Mouse (Mus musculus): ENCODE data around the gene Mthfd1. TPM values are rescaled to one million over a fixed set of nuclear protein-coding genes. Genes with fewer than 3 reads are reported as not detected.
A peak's percentile ranks its signal among the peaks of the same experiment; 100 is the strongest.

The Mthfd1 gene
- polyA plus RNA-seq, 1 experiment from 2014 or later = 105 TPM

GRCm38 (mm10) chr12:76244981-76245380 lies 10.1 kb upstream of the Mthfd1 start:
- Histone ChIP-seq H3K4me3 (ENCODE audit: low read depth, low read length) (no peak overlapping the region), H3K36me3 (ENCODE audit: insufficient read depth, low read length) (no peaks in the 10 kb centered on the region), H3K9ac (replicated peaks; ENCODE audit: low read depth) (no peak overlapping the region), H3K4me1 (ENCODE audit: insufficient read depth, low read depth, low read length) (no peaks in the 10 kb centered on the region), H3K9me3 (ENCODE audit: low read length) (no peaks in the 10 kb centered on the region), H3K27me3 (replicated peaks; ENCODE audit: insufficient read depth, low read length) (no peaks in the 10 kb centered on the region), H3K27ac (ENCODE audit: low read length) (no peak overlapping the region), H3K4me2 (replicated peaks; ENCODE audit: low read depth, low read length) (no peak overlapping the region)
- 80% methylated on average over 8 of the region's 8 CpGs for WGBS
- no peak for TF ChIP-seq EP300 (IDR thresholded peaks at IDR 0.05)
- no peak for TF ChIP-seq CTCF (IDR thresholded peaks at IDR 0.05)
- DNase-seq (ENCODE audit: low spot score) (no peak), ATAC-seq (no peak)

GRCm38 (mm10) chr12:76246646-76247045 lies 8.5 kb upstream of the Mthfd1 start, which contains the start of gene Tex21:
Tex21 (minus strand) TSS chr12:76246746.
- Histone ChIP-seq H3K9me3 (ENCODE audit: low read length) (no peaks in the 10 kb centered on the region), H3K36me3 (ENCODE audit: insufficient read depth, low read length) (no peaks in the 10 kb centered on the region), H3K4me3 (ENCODE audit: low read depth, low read length) (no peak within 1 kb of the TSS), H3K27me3 (replicated peaks; ENCODE audit: insufficient read depth, low read length) (no peaks in the 10 kb centered on the region), H3K4me1 (ENCODE audit: insufficient read depth, low read depth, low read length) (no peaks in the 10 kb centered on the region), H3K27ac (ENCODE audit: low read length) (no peak within 1 kb of the TSS), H3K4me2 (replicated peaks; ENCODE audit: low read depth, low read length) (no peak within 1 kb of the TSS), H3K9ac (replicated peaks; ENCODE audit: low read depth) (no peak within 1 kb of the TSS)
- TF ChIP-seq CTCF (IDR thresholded peaks at IDR 0.05) = no peak
- no peak for TF ChIP-seq EP300 (IDR thresholded peaks at IDR 0.05)
- ATAC-seq = no peak
- WGBS = 74% methylated on average over 6 of the region's 6 CpGs
- DNase-seq (ENCODE audit: low spot score) = no peak

GRCm38 (mm10) chr12:76253090-76253489 lies 2.0 kb upstream of the Mthfd1 start:
- H3K27me3 ChIP-seq (replicated peaks; ENCODE audit: insufficient read depth, low read length) = no peaks in the 10 kb centered on the region
- H3K4me3 ChIP-seq (ENCODE audit: low read depth, low read length) = no peak overlapping the region
- ATAC-seq (no peak), DNase-seq (ENCODE audit: low spot score) (no peak)
- H3K36me3 ChIP-seq (ENCODE audit: insufficient read depth, low read length) = no peaks in the 10 kb centered on the region
- no peak overlapping the region for H3K4me2 ChIP-seq (replicated peaks; ENCODE audit: low read depth, low read length)
- H3K9ac ChIP-seq (replicated peaks; ENCODE audit: low read depth) = no peak overlapping the region
- H3K4me1 ChIP-seq (ENCODE audit: insufficient read depth, low read depth, low read length) = peaks cover 7% of the 10 kb centered on the region
- TF ChIP-seq EP300 (IDR thresholded peaks at IDR 0.05) = no peak
- TF ChIP-seq CTCF (IDR thresholded peaks at IDR 0.05) = no peak
- H3K9me3 ChIP-seq (ENCODE audit: low read length) = no peaks in the 10 kb centered on the region
- WGBS = 39% methylated on average over 1 of the region's 1 CpGs
- H3K27ac ChIP-seq (ENCODE audit: low read length) = no peak overlapping the region

GRCm38 (mm10) chr12:76253591-76253990 lies 1.5 kb upstream of the Mthfd1 start:
- Histone ChIP-seq H3K27me3 (replicated peaks; ENCODE audit: insufficient read depth, low read length) (no peaks in the 10 kb centered on the region), H3K27ac (ENCODE audit: low read length) (no peak overlapping the region), H3K4me1 (ENCODE audit: insufficient read depth, low read depth, low read length) (peaks cover 7% of the 10 kb centered on the region), H3K4me3 (ENCODE audit: low read depth, low read length) (no peak overlapping the region), H3K9me3 (ENCODE audit: low read length) (no peaks in the 10 kb centered on the region), H3K9ac (replicated peaks; ENCODE audit: low read depth) (no peak overlapping the region), H3K4me2 (replicated peaks; ENCODE audit: low read depth, low read length) (no peak overlapping the region), H3K36me3 (ENCODE audit: insufficient read depth, low read length) (no peaks in the 10 kb centered on the region)
- 75% methylated on average over 2 of the region's 2 CpGs for WGBS
- ATAC-seq = no peak
- no peak for TF ChIP-seq CTCF (IDR thresholded peaks at IDR 0.05)
- TF ChIP-seq EP300 (IDR thresholded peaks at IDR 0.05) = no peak
- DNase-seq (ENCODE audit: low spot score) = no peak

GRCm38 (mm10) chr12:76253991-76254390 lies 1.1 kb upstream of the Mthfd1 start:
- Histone ChIP-seq H3K4me3 (ENCODE audit: low read depth, low read length) (no peak overlapping the region), H3K27ac (ENCODE audit: low read length) (no peak overlapping the region), H3K4me1 (ENCODE audit: insufficient read depth, low read depth, low read length) (peaks cover 7% of the 10 kb centered on the region), H3K27me3 (replicated peaks; ENCODE audit: insufficient read depth, low read length) (no peaks in the 10 kb centered on the region), H3K9me3 (ENCODE audit: low read length) (no peaks in the 10 kb centered on the region), H3K4me2 (replicated peaks; ENCODE audit: low read depth, low read length) (no peak overlapping the region), H3K36me3 (ENCODE audit: insufficient read depth, low read length) (no peaks in the 10 kb centered on the region), H3K9ac (replicated peaks; ENCODE audit: low read depth) (no peak overlapping the region)
- TF ChIP-seq CTCF (IDR thresholded peaks at IDR 0.05) (no peak), EP300 (IDR thresholded peaks at IDR 0.05) (no peak)
- ATAC-seq (no peak), DNase-seq (ENCODE audit: low spot score) (no peak)
- WGBS = 82% methylated on average over 8 of the region's 8 CpGs

- under 1% methylated on average over 11 of the region's 11 CpGs for WGBS
- Histone ChIP-seq H3K27me3 (replicated peaks; ENCODE audit: insufficient read depth, low read length) (no peaks in the 10 kb centered on the region), H3K36me3 (ENCODE audit: insufficient read depth, low read length) (no peaks in the 10 kb centered on the region), H3K4me2 (replicated peaks; ENCODE audit: low read depth, low read length) (peak overlapping the region; percentile 86), H3K9me3 (ENCODE audit: low read length) (no peaks in the 10 kb centered on the region), H3K4me1 (ENCODE audit: insufficient read depth, low read depth, low read length) (peaks cover 7% of the 10 kb centered on the region), H3K9ac (replicated peaks; ENCODE audit: low read depth) (peak overlapping the region; percentile 51; the same call in 1 of the 2 replicates), H3K4me3 (ENCODE audit: low read depth, low read length) (peak overlapping the region; percentile 66), H3K27ac (ENCODE audit: low read length) (peak overlapping the region; percentile 91)
- TF ChIP-seq CTCF (IDR thresholded peaks at IDR 0.05) (peak; percentile 9; the same call in 1 of the 2 replicates), EP300 (IDR thresholded peaks at IDR 0.05) (no peak)
- peak; percentile 48 for DNase-seq (ENCODE audit: low spot score)
- ATAC-seq = peak; percentile 16
These were observed 389 bp downstream of the Mthfd1 start for GRCm38 (mm10) chr12:76255499-76255875.

Measured in lung, postnatal 0 days (tissue).